Mouse (Mus musculus): ENCODE results near the gene Gm20696.

DNA sequence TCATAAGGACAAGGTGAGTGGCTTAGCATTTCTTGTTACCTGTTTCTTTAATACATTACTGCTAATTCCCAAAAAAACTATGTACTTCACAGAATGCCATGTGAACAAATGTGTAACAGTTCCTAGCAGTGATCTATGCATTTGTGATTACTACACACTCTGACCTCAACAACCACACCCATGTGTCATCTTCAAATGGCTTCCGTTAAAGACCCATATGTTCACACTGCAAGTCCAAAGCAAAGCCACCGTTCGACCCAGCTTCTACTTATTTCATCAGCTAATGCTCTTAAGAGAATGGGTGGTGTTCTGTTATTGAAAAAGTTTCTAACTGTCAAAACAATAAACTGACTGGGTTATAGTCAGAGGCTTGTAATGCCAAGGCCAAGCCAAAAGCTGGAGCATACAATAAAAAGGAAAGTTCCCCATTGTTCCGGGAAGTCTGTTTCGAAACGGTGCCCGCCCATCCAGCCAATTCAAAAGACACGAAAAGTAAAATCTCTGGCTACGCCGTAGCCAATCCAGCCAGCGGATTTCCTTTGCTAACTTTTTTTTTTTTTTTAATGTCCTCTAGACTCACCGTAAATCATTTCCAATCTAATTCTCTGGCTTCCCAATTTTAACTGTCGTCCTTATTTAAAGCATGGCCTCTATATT lies 331.3 kb downstream of the Gm20696 start:
- no peak for TF ChIP-seq CTCF (IDR thresholded peaks at IDR 0.05; ENCODE audit: low read depth, low read length)
- TF ChIP-seq POLR2A (IDR thresholded peaks at IDR 0.05; ENCODE audit: insufficient read depth, low read length): no peak
- no peak for TF ChIP-seq EP300 (IDR thresholded peaks at IDR 0.05; ENCODE audit: insufficient read depth, low read depth, low read length)

All from ES-Bruce4 (cell line).